Mouse (Mus musculus): ENCODE results near the gene Mettl27.

Gene Mettl27

GRCm38 (mm10) chr5:134932179-134932902 lies at the start of gene Mettl27:
Mettl27 (plus strand) TSS chr5:134932368.
- in situ Hi-C loops (cut with MboI, MseI): no loop called here

GRCm38 (mm10) chr5:134883077-134883476 lies 49.1 kb upstream of the Mettl27 start:
- in situ Hi-C loops (cut with MboI, MseI): no loop called here

GRCm38 (mm10) chr5:134887447-134888335 lies 44.5 kb upstream of the Mettl27 start:
- in situ Hi-C loops (cut with MboI, MseI): no loop called here

GRCm38 (mm10) chr5:134888505-134888904 lies 43.7 kb upstream of the Mettl27 start:
- in situ Hi-C loops (cut with MboI, MseI): no loop called here

- in situ Hi-C loops (cut with MboI, MseI): no loop called here
Measured at GRCm38 (mm10) chr5:134890601-134891054, 41.5 kb upstream of the Mettl27 start.

GRCm38 (mm10) chr5:134891552-134891951 lies 40.6 kb upstream of the Mettl27 start:
- in situ Hi-C loops (cut with MboI, MseI): no loop called here

GRCm38 (mm10) chr5:134892717-134893116 lies 39.5 kb upstream of the Mettl27 start:
- in situ Hi-C loops (cut with MboI, MseI): no loop called here

- in situ Hi-C loops (cut with MboI, MseI): no loop called here
Measured at GRCm38 (mm10) chr5:134895291-134895690, 36.9 kb upstream of the Mettl27 start.

- in situ Hi-C loops (cut with MboI, MseI): no loop called here
Measured at GRCm38 (mm10) chr5:134896965-134897364, 35.2 kb upstream of the Mettl27 start.

- in situ Hi-C loops (cut with MboI, MseI): no loop called here
Measured at GRCm38 (mm10) chr5:134897596-134897995, 34.6 kb upstream of the Mettl27 start.

- in situ Hi-C loops (cut with MboI, MseI): no loop called here
Measured at GRCm38 (mm10) chr5:134901012-134901643, 31.0 kb upstream of the Mettl27 start.

GRCm38 (mm10) chr5:134901644-134902027 lies 30.5 kb upstream of the Mettl27 start:
- in situ Hi-C loops (cut with MboI, MseI): no loop called here

- in situ Hi-C loops (cut with MboI, MseI): no loop called here
Measured at GRCm38 (mm10) chr5:134906633-134907032, 25.5 kb upstream of the Mettl27 start, which contains the start of gene Tmem270. Tmem270 (minus strand) TSS chr5:134906733.

- in situ Hi-C loops (cut with MboI, MseI): no loop called here
Measured at GRCm38 (mm10) chr5:134907135-134907534, 25.0 kb upstream of the Mettl27 start.

- in situ Hi-C loops (cut with MboI, MseI): no loop called here
Measured at GRCm38 (mm10) chr5:134911901-134912300, 20.3 kb upstream of the Mettl27 start.

- in situ Hi-C loops (cut with MboI, MseI): no loop called here
Measured at GRCm38 (mm10) chr5:134913352-134913751, 18.8 kb upstream of the Mettl27 start.

GRCm38 (mm10) chr5:134913753-134914152 lies 18.4 kb upstream of the Mettl27 start:
- in situ Hi-C loops (cut with MboI, MseI): no loop called here

GRCm38 (mm10) chr5:134914510-134914909 lies 17.7 kb upstream of the Mettl27 start:
- in situ Hi-C loops (cut with MboI, MseI): no loop called here

GRCm38 (mm10) chr5:134915311-134915710 lies 16.9 kb upstream of the Mettl27 start, which contains the start of gene Cldn13:
Cldn13 (minus strand) TSS chr5:134915526.
- in situ Hi-C loops (cut with MboI, MseI): loop anchor here (5.0 kb wide), 1 partner anchor 52 kb away; no protein-coding TSS in a partner anchor

- in situ Hi-C loops (cut with MboI, MseI): loop anchor here (5.0 kb wide), 1 partner anchor 49 kb away; no protein-coding TSS in a partner anchor
Measured at GRCm38 (mm10) chr5:134918071-134918832, 13.9 kb upstream of the Mettl27 start.

- in situ Hi-C loops (cut with MboI, MseI): loop anchor here (5.0 kb wide), 1 partner anchor 48 kb away; no protein-coding TSS in a partner anchor
Measured at GRCm38 (mm10) chr5:134919097-134919496, 13.1 kb upstream of the Mettl27 start.
